Mouse (Mus musculus): Measurements from ENCODE around the gene Gm49354.

DNA sequence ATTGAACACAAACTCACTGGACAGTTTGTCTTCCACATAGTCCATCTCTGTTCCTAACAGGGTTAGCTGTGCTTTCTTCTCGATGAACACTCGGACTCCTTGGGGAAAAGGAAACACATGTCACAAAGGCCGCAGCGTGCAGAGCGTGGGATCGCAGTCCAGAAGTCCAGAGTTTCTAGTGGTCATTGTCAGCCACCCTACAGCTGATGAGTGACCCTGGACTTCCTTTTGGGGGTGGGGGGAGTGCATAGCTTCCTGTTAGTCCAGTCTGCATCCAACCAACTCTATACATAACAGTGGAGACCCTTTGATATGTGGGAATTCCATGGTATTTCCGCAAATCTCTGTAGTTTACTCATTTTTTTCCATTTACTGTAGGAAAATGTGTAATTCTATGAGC is 25.1 kb downstream of the Gm49354 start:
- no peak for TF ChIP-seq CTCF (IDR thresholded peaks at IDR 0.05; ENCODE audit: control insufficient read depth, insufficient read depth, insufficient replicate concordance, low read depth, low read length)
- no peak for TF ChIP-seq POLR2A (IDR thresholded peaks at IDR 0.05; ENCODE audit: control insufficient read depth, low read depth, low read length)

Data from testis, adult 2 months (tissue).